Mouse (Mus musculus) C2C12 (cell line): ENCODE results near the gene Ppef2.

Experiments used
- CEBPB ChIP-seq: IDR thresholded peaks from one replicate; pipeline ENCODE4 v1.6.1; 2011; ENCODE audit warnings: low read depth, mild to moderate bottlenecking, control low read depth, moderate library complexity
- CTCF ChIP-seq: IDR thresholded peaks from one replicate; pipeline ENCODE4 v1.5.1; 2011; ENCODE audit not compliant: control insufficient read depth, insufficient read depth, insufficient read length
- FOSL1 ChIP-seq: IDR thresholded peaks from one replicate; pipeline ENCODE4 v1.8.0; 2011; ENCODE audit warnings: mild to moderate bottlenecking, low read length; ENCODE audit not compliant: poor library complexity, insufficient read depth, severe bottlenecking
- MAX ChIP-seq: IDR thresholded peaks from one replicate; pipeline ENCODE4 v1.6.1; 2011; ENCODE audit warnings: mild to moderate bottlenecking, control low read depth
- MYOG ChIP-seq: IDR thresholded peaks from one replicate; pipeline ENCODE4 v1.6.1; 2011; ENCODE audit not compliant: control insufficient read depth, insufficient read length; ENCODE audit errors: extremely low read depth
- USF1 ChIP-seq: IDR thresholded peaks from one replicate; pipeline ENCODE4 v1.6.1; 2011; ENCODE audit warnings: low read depth, mild to moderate bottlenecking, control low read depth, moderate library complexity

DNA sequence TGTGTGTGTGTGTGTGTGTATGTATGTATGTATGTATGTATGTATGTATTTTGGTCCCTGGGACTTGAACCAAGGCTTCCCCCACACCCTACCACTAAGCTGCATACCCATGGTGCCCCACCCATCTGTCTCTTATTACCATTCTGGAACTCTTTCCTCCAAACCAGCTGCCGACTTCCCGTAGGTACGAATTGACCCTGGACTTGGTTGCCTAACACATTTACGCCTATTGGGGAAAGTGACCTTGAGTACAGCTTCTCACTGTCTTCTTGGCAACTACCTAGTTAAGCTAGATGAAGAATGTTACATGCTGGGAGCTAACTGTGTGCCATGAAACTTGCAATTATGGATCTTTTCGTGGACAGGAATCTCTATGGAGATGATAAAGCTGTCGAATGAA, 50.0 kb downstream of the Ppef2 start:
- TF ChIP-seq CTCF (no peak), MAX (no peak), CEBPB (no peak), USF1 (no peak), MYOG (no peak), FOSL1 (peak; percentile 0)
